Mouse (Mus musculus): ENCODE data around the gene Pkib. TPM values are rescaled to one million over a fixed set of nuclear protein-coding genes. Genes with fewer than 3 reads are reported as not detected.

The Pkib gene
- total and polyA plus RNA-seq, 2 experiments from 2014 or later = 2.6 TPM; not detected in 1

- H3K9ac ChIP-seq (replicated peaks; ENCODE audit: low read depth, low read length) = no peak overlapping the region
- H3K4me3 ChIP-seq (ENCODE audit: low read depth, low read length) = no peak overlapping the region
- H3K27me3 ChIP-seq (ENCODE audit: control insufficient read depth, insufficient read depth, low read length) = no peaks in the 10 kb centered on the region
- H3K4me1 ChIP-seq (ENCODE audit: control insufficient read depth, insufficient read depth) = no peaks in the 10 kb centered on the region; the same call in 1 of the 2 replicates
- no peaks in the 10 kb centered on the region for H3K36me3 ChIP-seq (replicated peaks; ENCODE audit: control insufficient read depth, insufficient read depth, low read length)
- H3K4me2 ChIP-seq (ENCODE audit: low read depth, low read length) = no peak overlapping the region
- H3K27ac ChIP-seq (ENCODE audit: low read depth) = no peak overlapping the region
- no peak for TF ChIP-seq EP300 (IDR thresholded peaks at IDR 0.05; ENCODE audit: low read depth)
- no peak for TF ChIP-seq CTCF (IDR thresholded peaks at IDR 0.05; ENCODE audit: low read depth)
- DNase-seq (ENCODE audit: low spot score) (no peak), ATAC-seq (ENCODE audit: insufficient read depth, low read depth) (no peak)
- 79% methylated on average over 3 of the region's 3 CpGs for WGBS
- no peaks in the 10 kb centered on the region for H3K9me3 ChIP-seq (replicated peaks; ENCODE audit: control insufficient read depth, low read length)
These were observed 99.9 kb downstream of the Pkib start for GRCm38 (mm10) chr10:57731672-57732071.

GRCm38 (mm10) chr10:57740733-57741132, 109.0 kb downstream of the Pkib start:
- Histone ChIP-seq H3K4me2 (ENCODE audit: low read depth, low read length) (no peak overlapping the region), H3K4me3 (ENCODE audit: low read depth, low read length) (no peak overlapping the region), H3K27ac (ENCODE audit: low read depth) (no peak overlapping the region), H3K9ac (replicated peaks; ENCODE audit: low read depth, low read length) (no peak overlapping the region), H3K27me3 (ENCODE audit: control insufficient read depth, insufficient read depth, low read length) (no peaks in the 10 kb centered on the region), H3K9me3 (replicated peaks; ENCODE audit: control insufficient read depth, low read length) (no peaks in the 10 kb centered on the region), H3K4me1 (ENCODE audit: control insufficient read depth, insufficient read depth) (no peaks in the 10 kb centered on the region), H3K36me3 (replicated peaks; ENCODE audit: control insufficient read depth, insufficient read depth, low read length) (no peaks in the 10 kb centered on the region)
- 70% methylated on average over 4 of the region's 4 CpGs for whole genome bisulfite sequencing
- TF ChIP-seq CTCF (IDR thresholded peaks at IDR 0.05; ENCODE audit: low read depth) (no peak), EP300 (IDR thresholded peaks at IDR 0.05; ENCODE audit: low read depth) (no peak)
- no peak for DNase-seq (ENCODE audit: low spot score)
- ATAC-seq (ENCODE audit: insufficient read depth, low read depth) = no peak

DNA sequence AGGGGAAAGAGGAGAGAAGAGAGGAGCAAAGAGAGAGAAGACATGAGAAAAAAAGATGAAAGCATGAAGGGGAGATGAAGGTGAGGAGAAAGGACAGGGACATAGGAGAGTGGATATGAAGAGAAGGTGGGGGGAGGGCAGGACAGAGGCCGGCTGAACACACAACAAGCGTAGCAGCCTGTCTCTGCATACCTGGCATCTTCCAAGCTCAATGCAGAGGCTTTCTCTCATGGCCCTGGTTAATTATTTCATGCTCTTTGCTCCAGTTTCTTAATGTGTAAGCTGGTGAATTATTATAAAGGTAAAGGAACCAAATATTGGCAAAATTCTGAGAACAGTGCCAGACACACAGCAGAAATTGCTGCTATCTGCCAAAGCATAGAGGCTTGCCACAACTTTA, 109.6 kb downstream of the Pkib start:
- ATAC-seq (ENCODE audit: insufficient read depth, low read depth) (no peak), DNase-seq (ENCODE audit: low spot score) (no peak)
- no peak for TF ChIP-seq EP300 (IDR thresholded peaks at IDR 0.05; ENCODE audit: low read depth)
- TF ChIP-seq CTCF (IDR thresholded peaks at IDR 0.05; ENCODE audit: low read depth) = no peak

DNA sequence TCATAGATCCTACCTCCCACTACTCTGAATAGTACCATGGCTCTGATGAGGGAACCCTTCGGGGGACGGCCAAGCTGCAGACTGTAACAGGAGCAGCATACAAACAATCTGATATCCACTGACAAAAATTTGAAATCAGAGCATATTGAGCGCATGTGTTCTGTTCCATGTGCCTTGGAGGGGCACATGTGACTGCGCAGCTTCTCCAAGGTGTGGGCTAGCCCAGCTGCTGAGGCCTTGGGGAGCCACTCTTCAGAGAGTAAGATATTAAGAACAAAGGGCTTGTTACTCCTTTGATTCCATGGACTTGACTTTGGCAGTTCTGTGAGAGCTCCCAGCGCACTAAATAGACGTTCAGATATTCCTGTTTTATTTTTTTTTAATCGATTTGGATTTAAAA, 111.3 kb downstream of the Pkib start:
- 69% methylated on average over 7 of the region's 7 CpGs for WGBS
- no peaks in the 10 kb centered on the region for H3K36me3 ChIP-seq (replicated peaks; ENCODE audit: control insufficient read depth, insufficient read depth, low read length)
- no peak overlapping the region for H3K9ac ChIP-seq (replicated peaks; ENCODE audit: low read depth, low read length)
- H3K4me2 ChIP-seq (ENCODE audit: low read depth, low read length) = no peak overlapping the region
- ATAC-seq (ENCODE audit: insufficient read depth, low read depth) (no peak), DNase-seq (ENCODE audit: low spot score) (no peak)
- no peaks in the 10 kb centered on the region for H3K27me3 ChIP-seq (ENCODE audit: control insufficient read depth, insufficient read depth, low read length)
- H3K9me3 ChIP-seq (replicated peaks; ENCODE audit: control insufficient read depth, low read length) = no peaks in the 10 kb centered on the region
- no peak for TF ChIP-seq EP300 (IDR thresholded peaks at IDR 0.05; ENCODE audit: low read depth)
- H3K4me3 ChIP-seq (ENCODE audit: low read depth, low read length) = no peak overlapping the region
- H3K4me1 ChIP-seq (ENCODE audit: control insufficient read depth, insufficient read depth) = no peaks in the 10 kb centered on the region
- no peak overlapping the region for H3K27ac ChIP-seq (ENCODE audit: low read depth)

More for the DNA sequence above, 109.6 kb downstream of the Pkib start:
- Histone ChIP-seq H3K27ac (ENCODE audit: low read depth) (no peak overlapping the region), H3K9ac (replicated peaks; ENCODE audit: low read depth, low read length) (no peak overlapping the region), H3K27me3 (ENCODE audit: control insufficient read depth, insufficient read depth, low read length) (no peaks in the 10 kb centered on the region), H3K36me3 (replicated peaks; ENCODE audit: control insufficient read depth, insufficient read depth, low read length) (no peaks in the 10 kb centered on the region), H3K4me1 (ENCODE audit: control insufficient read depth, insufficient read depth) (no peaks in the 10 kb centered on the region), H3K4me2 (ENCODE audit: low read depth, low read length) (no peak overlapping the region), H3K4me3 (ENCODE audit: low read depth, low read length) (no peak overlapping the region), H3K9me3 (replicated peaks; ENCODE audit: control insufficient read depth, low read length) (no peaks in the 10 kb centered on the region)
- 55% methylated on average over 2 of the region's 2 CpGs for WGBS

DNA sequence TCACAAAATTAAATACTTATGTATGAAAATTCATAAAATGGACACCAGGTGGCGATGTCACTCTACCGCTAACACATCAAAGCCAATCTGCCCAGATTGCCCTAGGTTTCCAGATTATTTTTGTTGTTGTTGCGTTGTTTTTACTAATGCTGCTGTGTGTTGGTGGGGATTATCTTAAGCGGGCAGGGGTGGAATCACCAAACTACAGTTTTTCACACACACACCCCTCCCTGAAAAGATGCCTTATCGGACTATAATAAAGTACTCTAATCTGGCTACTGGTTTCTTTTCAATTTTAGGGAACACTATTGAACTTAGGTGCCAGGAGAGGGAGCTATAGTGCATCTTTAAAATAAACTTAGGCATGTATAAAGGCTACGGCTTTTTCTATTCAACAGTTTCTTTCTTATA, 111.8 kb downstream of the Pkib start:
- TF ChIP-seq EP300 (IDR thresholded peaks at IDR 0.05; ENCODE audit: low read depth) = no peak
- TF ChIP-seq CTCF (IDR thresholded peaks at IDR 0.05; ENCODE audit: low read depth) = peak; percentile 68
- H3K36me3 ChIP-seq (replicated peaks; ENCODE audit: control insufficient read depth, insufficient read depth, low read length) = no peaks in the 10 kb centered on the region
- no peak overlapping the region for H3K9ac ChIP-seq (replicated peaks; ENCODE audit: low read depth, low read length)
- H3K4me3 ChIP-seq (ENCODE audit: low read depth, low read length) = peak overlapping the region; percentile 45
- no peaks in the 10 kb centered on the region for H3K4me1 ChIP-seq (ENCODE audit: control insufficient read depth, insufficient read depth)
- ATAC-seq (ENCODE audit: insufficient read depth, low read depth) (no peak), DNase-seq (ENCODE audit: low spot score) (peak; percentile 80)
- no peak overlapping the region for H3K27ac ChIP-seq (ENCODE audit: low read depth)
- no peaks in the 10 kb centered on the region for H3K9me3 ChIP-seq (replicated peaks; ENCODE audit: control insufficient read depth, low read length)
- no peaks in the 10 kb centered on the region for H3K27me3 ChIP-seq (ENCODE audit: control insufficient read depth, insufficient read depth, low read length)
- WGBS = 4% methylated on average over 6 of the region's 6 CpGs
- H3K4me2 ChIP-seq (ENCODE audit: low read depth, low read length) = peak overlapping the region; percentile 56

- Histone ChIP-seq H3K9me3 (replicated peaks; ENCODE audit: control insufficient read depth, low read length) (no peaks in the 10 kb centered on the region), H3K27ac (ENCODE audit: low read depth) (no peak overlapping the region), H3K36me3 (replicated peaks; ENCODE audit: control insufficient read depth, insufficient read depth, low read length) (no peaks in the 10 kb centered on the region), H3K9ac (replicated peaks; ENCODE audit: low read depth, low read length) (no peak overlapping the region), H3K4me3 (ENCODE audit: low read depth, low read length) (no peak overlapping the region), H3K27me3 (ENCODE audit: control insufficient read depth, insufficient read depth, low read length) (no peaks in the 10 kb centered on the region), H3K4me2 (ENCODE audit: low read depth, low read length) (no peak overlapping the region), H3K4me1 (ENCODE audit: control insufficient read depth, insufficient read depth) (no peaks in the 10 kb centered on the region)
- ATAC-seq (ENCODE audit: insufficient read depth, low read depth) = no peak
- no peak for DNase-seq (ENCODE audit: low spot score)
- TF ChIP-seq CTCF (IDR thresholded peaks at IDR 0.05; ENCODE audit: low read depth) (no peak), EP300 (IDR thresholded peaks at IDR 0.05; ENCODE audit: low read depth) (no peak)
- WGBS = 27% methylated on average over 2 of the region's 2 CpGs
These were observed 112.5 kb downstream of the Pkib start for GRCm38 (mm10) chr10:57744128-57744765.

Data from heart, postnatal 0 days (tissue).